ENCODE assay signal across 8 mouse cellular contexts in the genomic region with DNA sequence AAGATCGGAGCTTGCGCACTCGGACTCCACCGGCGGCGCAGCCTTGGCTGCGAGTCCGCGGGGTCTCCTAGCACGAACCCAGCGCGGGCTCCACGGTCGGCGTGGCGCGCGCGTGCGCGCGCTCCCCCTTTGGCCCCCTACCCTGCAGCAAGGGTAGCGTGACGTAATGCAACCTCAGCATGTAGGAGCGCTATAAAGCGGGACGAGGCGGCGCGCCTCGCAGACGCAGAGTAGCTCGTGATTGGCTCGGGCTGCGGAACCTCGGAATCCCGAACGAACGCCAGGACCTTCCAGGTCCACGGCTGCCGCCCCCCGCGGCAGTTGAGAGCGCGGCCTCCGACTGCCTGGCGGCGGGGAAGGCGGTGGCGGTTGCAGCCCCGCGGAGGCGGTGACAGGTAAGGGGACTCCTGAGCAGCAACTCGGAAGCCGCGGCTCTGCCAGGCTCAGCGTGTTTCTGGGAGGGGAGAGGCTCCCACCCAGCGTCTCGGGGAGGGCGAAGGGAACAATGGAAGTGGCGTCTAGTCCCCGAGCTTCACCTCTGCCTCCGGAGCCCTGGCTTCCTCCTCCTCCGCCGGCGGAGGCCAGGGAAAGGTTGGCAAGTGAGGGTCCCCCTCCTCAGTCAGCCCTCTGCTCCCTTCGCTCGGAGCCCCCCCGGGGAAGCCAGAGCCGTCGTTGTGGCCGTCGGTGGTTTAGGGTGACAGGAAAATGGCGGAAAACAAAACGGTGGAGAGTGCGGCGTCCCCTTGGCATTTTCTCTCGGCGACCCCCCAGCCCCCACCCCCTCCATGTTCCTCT. TPM values are rescaled to one million over a fixed set of nuclear protein-coding genes. Genes with fewer than 3 reads are reported as not detected.
DNase-seq lines count a peak whose midpoint lies in the region; ATAC-seq and TF ChIP-seq lines count a peak whose summit lies in the region.

A gene (plus strand): TSS at position 16 of the 795 bp plus-strand sequence.

- peak; percentile 91 for ATAC-seq in cerebellum, adult (ENCODE audit: insufficient number of reproducible peaks, low FRiP score, low TSS enrichment)
- peak; percentile 97 for ATAC-seq in forebrain, embryonic 14.5 days
- ATAC-seq in lung, embryonic 15.5 days (ENCODE audit: borderline replicate concordance, extremely low read depth, low FRiP score, low TSS enrichment), result peak; percentile 97

- H3K27me3 ChIP-seq in ES-Bruce4 (ENCODE audit: control insufficient read depth, insufficient read depth, low read length, poor library complexity, severe bottlenecking), result peaks cover 2% of the 10 kb centered on the region; the same call in 1 of the 2 replicates
- H3K27me3 ChIP-seq in forebrain, embryonic 14.5 days (replicated peaks; ENCODE audit: control insufficient read depth, insufficient read depth, low read length), result no peaks in the 10 kb centered on the region
- no peaks in the 10 kb centered on the region for H3K27me3 ChIP-seq in hindbrain, embryonic 10.5 days (ENCODE audit: insufficient read depth, poor library complexity, severe bottlenecking)
- no peaks in the 10 kb centered on the region for H3K27me3 ChIP-seq in lung, embryonic 15.5 days

- H3K4me2 ChIP-seq in forebrain, embryonic 14.5 days (ENCODE audit: low read length), result peak within 1 kb of the TSS; percentile 43
- peak within 1 kb of the TSS; percentile 55 for H3K4me2 ChIP-seq in lung, embryonic 15.5 days

- no peak for TF ChIP-seq POLR2A in ES-Bruce4 (IDR thresholded peaks at IDR 0.05; ENCODE audit: insufficient read depth, low read length)

- TF ChIP-seq EP300 in ES-Bruce4 (IDR thresholded peaks at IDR 0.05; ENCODE audit: insufficient read depth, low read depth, low read length), result no peak

- H3K36me3 ChIP-seq in ES-Bruce4 (ENCODE audit: control insufficient read depth, insufficient read depth, low read length, poor library complexity, severe bottlenecking), result no peaks in the 10 kb centered on the region
- no peaks in the 10 kb centered on the region for H3K36me3 ChIP-seq in forebrain, embryonic 14.5 days (ENCODE audit: control insufficient read depth, insufficient read depth, low read length)
- no peaks in the 10 kb centered on the region for H3K36me3 ChIP-seq in hindbrain, embryonic 10.5 days
- no peaks in the 10 kb centered on the region for H3K36me3 ChIP-seq in lung, embryonic 15.5 days

- WGBS in forebrain, embryonic 14.5 days, result 35% methylated on average over 76 of the region's 79 CpGs
- 10% methylated on average over 79 of the region's 79 CpGs for WGBS in hindbrain, embryonic 10.5 days
- 15% methylated on average over 76 of the region's 79 CpGs for WGBS in lung, embryonic 15.5 days

- no peak for TF ChIP-seq CTCF in ES-Bruce4 (IDR thresholded peaks at IDR 0.05; ENCODE audit: low read depth, low read length)

- no peak within 1 kb of the TSS for H3K27ac ChIP-seq in ES-Bruce4 (ENCODE audit: insufficient read depth, low read length)
- H3K27ac ChIP-seq in forebrain, embryonic 14.5 days (ENCODE audit: low read depth, low read length), result peak within 1 kb of the TSS; percentile 84
- peak within 1 kb of the TSS; percentile 91 for H3K27ac ChIP-seq in hindbrain, embryonic 10.5 days
- peak within 1 kb of the TSS; percentile 74 for H3K27ac ChIP-seq in lung, embryonic 15.5 days

- H3K9ac ChIP-seq in ES-Bruce4 (ENCODE audit: low read depth, poor library complexity, severe bottlenecking), result peak within 1 kb of the TSS; percentile 51
- H3K9ac ChIP-seq in forebrain, embryonic 14.5 days (ENCODE audit: low read length), result peak within 1 kb of the TSS; percentile 77
- H3K9ac ChIP-seq in lung, embryonic 15.5 days, result peak within 1 kb of the TSS; percentile 59

- peak within 1 kb of the TSS; percentile 76 for H3K4me3 ChIP-seq in ES-Bruce4 (ENCODE audit: low read depth, low read length)
- peak within 1 kb of the TSS; percentile 59 for H3K4me3 ChIP-seq in forebrain, embryonic 14.5 days (ENCODE audit: low read depth, low read length)
- peak within 1 kb of the TSS; percentile 66 for H3K4me3 ChIP-seq in hindbrain, embryonic 10.5 days
- peak within 1 kb of the TSS; percentile 67 for H3K4me3 ChIP-seq in lung, embryonic 15.5 days

- H3K4me1 ChIP-seq in ES-Bruce4 (ENCODE audit: control insufficient read depth, insufficient read depth, low read length), result no peaks in the 10 kb centered on the region
- no peaks in the 10 kb centered on the region for H3K4me1 ChIP-seq in forebrain, embryonic 14.5 days (ENCODE audit: control insufficient read depth, insufficient read depth, low read length)
- H3K4me1 ChIP-seq in hindbrain, embryonic 10.5 days (replicated peaks), result no peaks in the 10 kb centered on the region
- no peaks in the 10 kb centered on the region for H3K4me1 ChIP-seq in lung, embryonic 15.5 days

- H3K9me3 ChIP-seq in ES-Bruce4 (replicated peaks; ENCODE audit: control insufficient read depth, insufficient read depth, low read length, poor library complexity, severe bottlenecking), result no peaks in the 10 kb centered on the region
- H3K9me3 ChIP-seq in forebrain, embryonic 14.5 days (replicated peaks; ENCODE audit: control insufficient read depth, low read length), result no peaks in the 10 kb centered on the region
- H3K9me3 ChIP-seq in hindbrain, embryonic 10.5 days, result no peaks in the 10 kb centered on the region
- no peaks in the 10 kb centered on the region for H3K9me3 ChIP-seq in lung, embryonic 15.5 days

- DNase-seq in forebrain, embryonic 14.5 days (ENCODE audit: low spot score), result peak; percentile 95
- DNase-seq in hindbrain, embryonic 10.5 days (ENCODE audit: low spot score), result peak; percentile 85
- peak; percentile 53 to 72 for DNase-seq in layer of hippocampus, postnatal 10 days (ENCODE audit: low spot score in 2 of 2)
- peak; percentile 82 for DNase-seq in retina, embryonic 14.5 days (ENCODE audit: low spot score)
- no peak for DNase-seq in T-cell, adult 2 months (ENCODE audit: low spot score)

RNA-seq across cellular contexts. Expression of the gene that starts here (rescaled TPM):
- 0.73 and 1.5 TPM in 2 replicates for polyA plus RNA-seq in ES-Bruce4 (2011; ENCODE audit: insufficient read depth, insufficient read length, low read depth, missing spikeins)
- polyA plus RNA-seq in forebrain, embryonic 14.5 days (2014; fragmentation: Nextera tagmentation; extraction: Ambion mirVana), result 26.9 and 33.5 TPM in 2 replicates
- 16.3 and 19.1 TPM in 2 replicates for polyA plus RNA-seq in hindbrain, embryonic 10.5 days (2016; fragmentation: Nextera tagmentation; extraction: Ambion mirVana)
- total RNA-seq in layer of hippocampus, postnatal 10 days (2021), result 10 to 100 TPM; 21.5 to 22.0 TPM
- polyA plus RNA-seq in lung, embryonic 15.5 days (2015; fragmentation: Nextera tagmentation; extraction: Ambion mirVana), result 13.0 and 14.2 TPM in 2 replicates
